Mouse (Mus musculus): ENCODE measurements around the gene Cntnap1.
"Not testable (repeated sequence)": the region's sequence is repeated elsewhere in the genome, so short reads cannot be mapped to it uniquely, and the experiment has no call there.

Gene Cntnap1

DNA sequence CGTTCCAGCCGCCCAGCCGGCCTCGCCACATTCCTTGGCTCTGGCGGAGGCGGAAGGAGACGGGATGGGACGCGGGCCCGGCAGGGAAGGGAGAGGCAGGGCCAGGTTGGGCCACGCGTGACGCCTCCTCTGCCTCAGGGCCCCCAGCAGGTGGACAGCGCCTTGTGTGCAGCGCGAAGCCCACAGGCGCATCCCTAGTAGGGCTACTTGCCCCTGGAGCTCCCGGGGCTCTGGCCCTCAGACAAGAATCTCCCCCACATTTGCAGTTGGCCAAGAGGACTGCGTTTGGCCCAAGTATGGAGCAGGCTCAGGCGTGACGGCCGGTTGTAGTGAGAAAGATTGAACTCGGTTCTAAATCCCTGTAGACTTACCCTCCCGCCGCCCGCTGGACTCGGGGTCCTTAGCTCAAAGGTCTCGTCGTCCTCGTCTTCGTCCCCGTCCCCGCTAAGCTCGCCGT, at the start of gene Cntnap1:
Gene Cntnap1, plus strand, starts transcription at position 170 of the 457 bp plus-strand sequence.
- Histone ChIP-seq H3K36me3 (ENCODE audit: control insufficient read depth, insufficient read depth, low read length, poor library complexity, severe bottlenecking) (no peaks in the 10 kb centered on the region), H3K27me3 (ENCODE audit: control insufficient read depth, insufficient read depth, low read length, poor library complexity, severe bottlenecking) (peaks cover 3% of the 10 kb centered on the region)
- DNase-seq (ENCODE audit: low read depth, low spot score): peak; percentile 22

GRCm38 (mm10) chr11:101120545-101121188, 49.7 kb upstream of the Cntnap1 start:
- DNase-seq (ENCODE audit: low read depth, low spot score): no peak
- Histone ChIP-seq H3K36me3 (ENCODE audit: control insufficient read depth, insufficient read depth, low read length, poor library complexity, severe bottlenecking) (no peaks in the 10 kb centered on the region), H3K27me3 (ENCODE audit: control insufficient read depth, insufficient read depth, low read length, poor library complexity, severe bottlenecking) (no peaks in the 10 kb centered on the region)

DNA sequence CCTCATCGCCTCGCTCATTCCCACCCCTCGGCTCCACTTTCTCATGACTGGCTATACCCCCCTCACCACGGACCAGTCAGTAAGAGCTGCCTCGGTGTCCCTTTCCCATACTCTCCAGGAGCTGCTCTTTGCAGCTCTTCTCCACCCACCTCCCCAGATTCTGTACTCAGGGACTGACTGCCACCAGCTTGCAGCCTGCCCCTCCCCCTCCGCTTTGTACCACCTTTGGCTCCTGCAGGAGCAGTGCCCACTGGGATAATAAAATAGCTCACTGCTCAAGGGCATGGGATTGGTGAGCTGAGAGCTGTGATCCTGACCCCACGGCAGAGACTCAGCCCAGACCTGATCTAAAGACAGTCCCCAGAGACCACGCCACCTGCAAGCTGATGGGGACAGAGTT, 45.8 kb upstream of the Cntnap1 start:
- H3K27me3 ChIP-seq (ENCODE audit: control insufficient read depth, insufficient read depth, low read length, poor library complexity, severe bottlenecking); DNase-seq (ENCODE audit: low read depth, low spot score): not testable (repeated sequence)

GRCm38 (mm10) chr11:101125008-101125407, 45.3 kb upstream of the Cntnap1 start:
- not testable (repeated sequence) for H3K36me3 ChIP-seq (ENCODE audit: control insufficient read depth, insufficient read depth, low read length, poor library complexity, severe bottlenecking); H3K27me3 ChIP-seq (ENCODE audit: control insufficient read depth, insufficient read depth, low read length, poor library complexity, severe bottlenecking); DNase-seq (ENCODE audit: low read depth, low spot score)

More for the DNA sequence above, 45.8 kb upstream of the Cntnap1 start:
- not testable (repeated sequence) for H3K36me3 ChIP-seq (ENCODE audit: control insufficient read depth, insufficient read depth, low read length, poor library complexity, severe bottlenecking)

GRCm38 (mm10) chr11:101127075-101127474, 43.2 kb upstream of the Cntnap1 start:
- Histone ChIP-seq H3K27me3 (ENCODE audit: control insufficient read depth, insufficient read depth, low read length, poor library complexity, severe bottlenecking) (no peaks in the 10 kb centered on the region), H3K36me3 (ENCODE audit: control insufficient read depth, insufficient read depth, low read length, poor library complexity, severe bottlenecking) (peaks cover 6% of the 10 kb centered on the region)
- peak; percentile 35 for DNase-seq (ENCODE audit: low read depth, low spot score)

DNA sequence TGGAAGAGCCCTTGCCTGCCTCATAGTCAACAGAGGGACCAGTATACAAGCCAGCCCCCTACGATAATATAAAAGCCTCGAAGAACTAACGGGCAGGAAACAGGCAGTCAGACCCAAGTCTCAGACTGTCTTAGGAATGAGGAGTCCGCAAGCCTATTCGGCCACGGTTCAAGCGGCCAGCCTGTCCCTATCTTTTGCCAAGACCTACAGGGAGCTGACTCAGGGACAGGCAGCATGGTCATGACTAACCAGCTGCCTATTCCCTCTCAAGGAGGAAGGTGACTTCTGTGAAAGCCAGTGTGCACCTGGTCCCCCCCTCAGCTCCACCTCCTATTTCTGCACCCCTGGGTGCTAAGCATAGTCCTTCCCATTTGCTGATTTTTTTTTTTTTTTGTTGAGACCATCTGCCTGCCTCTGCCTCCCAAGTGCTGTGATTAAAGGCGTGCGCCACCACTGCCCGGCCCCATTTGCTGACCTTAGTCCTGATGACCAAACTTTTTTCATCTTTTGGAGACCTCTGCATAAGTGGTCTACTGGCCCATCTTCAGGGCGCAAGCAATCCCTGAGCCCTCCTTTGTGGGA, 41.2 kb upstream of the Cntnap1 start:
- DNase-seq (ENCODE audit: low read depth, low spot score): no peak
- Histone ChIP-seq H3K27me3 (ENCODE audit: control insufficient read depth, insufficient read depth, low read length, poor library complexity, severe bottlenecking) (no peaks in the 10 kb centered on the region), H3K36me3 (ENCODE audit: control insufficient read depth, insufficient read depth, low read length, poor library complexity, severe bottlenecking) (peaks cover 6% of the 10 kb centered on the region)

GRCm38 (mm10) chr11:101130056-101130756, 40.1 kb upstream of the Cntnap1 start:
- Histone ChIP-seq H3K27me3 (ENCODE audit: control insufficient read depth, insufficient read depth, low read length, poor library complexity, severe bottlenecking) (no peaks in the 10 kb centered on the region), H3K36me3 (ENCODE audit: control insufficient read depth, insufficient read depth, low read length, poor library complexity, severe bottlenecking) (peaks cover 6% of the 10 kb centered on the region)
- DNase-seq (ENCODE audit: low read depth, low spot score): no peak

GRCm38 (mm10) chr11:101131187-101131586, 39.1 kb upstream of the Cntnap1 start:
- no peak for DNase-seq (ENCODE audit: low read depth, low spot score)
- H3K27me3 ChIP-seq (ENCODE audit: control insufficient read depth, insufficient read depth, low read length, poor library complexity, severe bottlenecking): 0 out of 2 replicates have a peak, but pooled peaks cover 1% of the 10 kb centered on the region
- peaks cover 4% of the 10 kb centered on the region for H3K36me3 ChIP-seq (ENCODE audit: control insufficient read depth, insufficient read depth, low read length, poor library complexity, severe bottlenecking)

DNA sequence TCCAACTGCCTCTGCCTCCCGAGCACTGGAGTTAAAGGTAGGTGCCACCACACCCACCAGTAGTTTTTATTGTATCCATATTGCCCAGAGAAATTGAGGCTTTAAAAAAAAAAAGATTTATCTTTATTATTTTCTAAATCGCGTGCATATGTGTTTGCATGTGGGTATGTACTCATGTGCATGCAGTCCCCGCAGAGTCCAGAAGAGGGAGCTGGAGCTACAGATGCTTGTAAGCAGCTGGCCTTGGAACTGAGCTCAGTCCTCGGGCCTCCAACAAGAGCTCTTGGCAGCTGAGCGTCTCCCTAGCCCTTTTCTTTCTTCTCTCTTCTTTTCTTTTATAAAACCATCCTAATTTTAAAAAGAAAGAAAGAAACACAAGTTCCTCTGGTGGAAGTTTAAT, 38.6 kb upstream of the Cntnap1 start:
- peak; percentile 50 for DNase-seq (ENCODE audit: low read depth, low spot score)
- H3K36me3 ChIP-seq (ENCODE audit: control insufficient read depth, insufficient read depth, low read length, poor library complexity, severe bottlenecking): no peaks in the 10 kb centered on the region
- H3K27me3 ChIP-seq (ENCODE audit: control insufficient read depth, insufficient read depth, low read length, poor library complexity, severe bottlenecking): 0 out of 2 replicates have a peak, but pooled peaks cover 1% of the 10 kb centered on the region

GRCm38 (mm10) chr11:101133037-101133436, 37.3 kb upstream of the Cntnap1 start:
- 0 out of 2 replicates have a peak, but pooled peaks cover 1% of the 10 kb centered on the region for H3K27me3 ChIP-seq (ENCODE audit: control insufficient read depth, insufficient read depth, low read length, poor library complexity, severe bottlenecking)
- no peak for DNase-seq (ENCODE audit: low read depth, low spot score)

DNA sequence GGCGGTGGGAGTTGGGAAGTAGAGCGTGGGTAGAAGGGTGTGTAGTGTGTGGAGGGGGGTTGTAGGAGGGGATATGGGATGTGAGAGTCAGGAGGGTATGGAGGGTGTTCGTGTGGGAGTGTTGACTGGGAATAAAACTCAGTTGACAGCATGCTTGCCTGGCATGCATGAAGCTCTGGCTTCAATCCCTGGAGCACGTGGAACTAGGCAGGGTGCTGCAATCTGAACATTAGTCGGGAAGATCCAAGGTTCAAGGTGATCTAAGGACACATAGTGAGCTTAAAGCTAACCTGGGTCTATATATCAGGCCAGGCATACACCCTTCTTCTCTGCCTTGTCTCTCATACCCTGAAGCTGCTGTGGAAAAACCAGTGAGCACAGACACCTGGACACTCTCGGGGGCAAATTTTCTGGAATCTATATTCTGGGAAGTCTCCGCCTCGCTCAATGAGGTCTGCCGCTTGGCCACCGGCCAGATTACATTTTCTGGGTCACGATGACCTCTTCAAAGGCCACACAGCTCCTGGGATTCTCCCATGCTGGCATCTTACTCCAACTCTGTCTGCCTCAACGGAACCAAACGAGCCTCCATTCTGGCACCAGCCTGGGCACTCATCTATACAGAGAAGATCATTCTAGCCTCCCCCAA, 36.0 kb upstream of the Cntnap1 start:
- H3K27me3 ChIP-seq (ENCODE audit: control insufficient read depth, insufficient read depth, low read length, poor library complexity, severe bottlenecking): peaks cover 5% of the 10 kb centered on the region; the same call in 1 of the 2 replicates
- H3K36me3 ChIP-seq (ENCODE audit: control insufficient read depth, insufficient read depth, low read length, poor library complexity, severe bottlenecking): no peaks in the 10 kb centered on the region
- no peak for DNase-seq (ENCODE audit: low read depth, low spot score)

More at GRCm38 (mm10) chr11:101133037-101133436, 37.3 kb upstream of the Cntnap1 start:
- no peaks in the 10 kb centered on the region for H3K36me3 ChIP-seq (ENCODE audit: control insufficient read depth, insufficient read depth, low read length, poor library complexity, severe bottlenecking)

- peaks cover 5% of the 10 kb centered on the region; the same call in 1 of the 2 replicates for H3K27me3 ChIP-seq (ENCODE audit: control insufficient read depth, insufficient read depth, low read length, poor library complexity, severe bottlenecking)
- DNase-seq (ENCODE audit: low read depth, low spot score): no peak
- H3K36me3 ChIP-seq (ENCODE audit: control insufficient read depth, insufficient read depth, low read length, poor library complexity, severe bottlenecking): no peaks in the 10 kb centered on the region
Observed at GRCm38 (mm10) chr11:101137000-101137399, 33.3 kb upstream of the Cntnap1 start.

- Histone ChIP-seq H3K36me3 (ENCODE audit: control insufficient read depth, insufficient read depth, low read length, poor library complexity, severe bottlenecking) (no peaks in the 10 kb centered on the region), H3K27me3 (ENCODE audit: control insufficient read depth, insufficient read depth, low read length, poor library complexity, severe bottlenecking) (peaks cover 5% of the 10 kb centered on the region; the same call in 1 of the 2 replicates)
- DNase-seq (ENCODE audit: low read depth, low spot score): no peak
Observed at GRCm38 (mm10) chr11:101138536-101139181, 31.7 kb upstream of the Cntnap1 start.

- peaks cover 5% of the 10 kb centered on the region; the same call in 1 of the 2 replicates for H3K27me3 ChIP-seq (ENCODE audit: control insufficient read depth, insufficient read depth, low read length, poor library complexity, severe bottlenecking)
- DNase-seq (ENCODE audit: low read depth, low spot score): peak; percentile 28
- H3K36me3 ChIP-seq (ENCODE audit: control insufficient read depth, insufficient read depth, low read length, poor library complexity, severe bottlenecking): no peaks in the 10 kb centered on the region
Observed at GRCm38 (mm10) chr11:101140164-101140819, 30.0 kb upstream of the Cntnap1 start.
